Comparison of ENCODE assay signal across 22 mouse cellular contexts in the genomic region with DNA sequence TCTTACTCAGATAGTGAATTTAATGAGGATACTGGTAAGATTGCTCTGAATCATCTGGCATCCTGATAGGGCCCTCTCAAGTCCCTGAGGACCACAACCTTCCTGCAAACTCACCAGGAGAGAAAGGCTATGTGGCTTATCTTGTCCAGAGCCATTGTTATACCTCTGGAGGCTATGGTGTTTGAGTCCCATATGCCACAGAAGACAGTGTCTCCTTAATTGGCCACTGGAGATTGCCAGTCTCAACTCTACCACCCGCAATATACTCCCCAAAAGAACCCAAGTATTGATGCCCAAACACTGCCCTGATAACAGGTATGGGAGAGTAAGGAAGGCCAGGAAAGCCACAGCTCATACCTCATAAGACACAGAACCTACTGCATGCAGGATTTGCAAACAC. TPM values are rescaled to one million over a fixed set of nuclear protein-coding genes. Genes with fewer than 3 reads are reported as not detected.
DNase-seq lines count a peak whose midpoint lies in the region.
"Had no signal": no experiment of that assay in that cellular context is flagged by ENCODE, and none has a peak within 500 bp of the region (broad histone marks: within the 10 kb centered on the region; RNA-seq: fewer than 3 reads in every experiment).

TSS of gene Olfr1410 (plus strand) at position 301 of the 400 bp plus-strand sequence.

- no peaks in the 10 kb centered on the region for H3K36me3 ChIP-seq in heart, embryonic 10.5 days
- H3K36me3 ChIP-seq: G1E had no signal

- no peaks in the 10 kb centered on the region for H3K4me1 ChIP-seq in heart, embryonic 10.5 days

- no peaks in the 10 kb centered on the region for H3K9me3 ChIP-seq in heart, embryonic 10.5 days
- H3K9me3 ChIP-seq: G1E had no signal

- DNase-seq in heart, embryonic 10.5 days (ENCODE audit: low spot score), result peak; percentile 51
- DNase-seq in heart, adult 18-20 months, result no peak
- DNase-seq: adrenal gland, adult 2 months; adrenal gland, adult 8-10 months; adrenal gland, postnatal 10 days; adrenal gland, postnatal 14 days; adrenal gland, postnatal 25 days; adrenal gland, postnatal 36 days; B cell, adult 2 months; cerebellum, adult 11 months; cerebellum, adult 11-12 months; cerebellum, adult 18-20 months; cerebellum, adult 2 months had no signal

- H3K27me3 ChIP-seq in heart, embryonic 10.5 days (ENCODE audit: insufficient read depth, poor library complexity, severe bottlenecking), result 0 out of 2 replicates have a peak, but pooled peaks cover 4% of the 10 kb centered on the region

- no peak within 1 kb of the TSS for H3K4me3 ChIP-seq in heart, embryonic 10.5 days

- no peak within 1 kb of the TSS for H3K27ac ChIP-seq in heart, embryonic 10.5 days

- 82% methylated on average over 1 of the region's 1 CpGs for WGBS in heart, embryonic 10.5 days

RNA-seq across cellular contexts. Expression of gene Olfr1410, which starts in this region (rescaled TPM):
- polyA plus RNA-seq in heart, embryonic 10.5 days (2016; fragmentation: Nextera tagmentation; extraction: Ambion mirVana), result not detected in 2 replicates
- not detected for total RNA-seq in heart, adult 18-20 months (2021)
- total RNA-seq: adrenal gland, adult 18-20 months; adrenal gland, adult 2 months; adrenal gland, adult 8-10 months; adrenal gland, postnatal 10 days; adrenal gland, postnatal 14 days; adrenal gland, postnatal 25 days; adrenal gland, postnatal 36 days; adrenal gland, postnatal 4 days; MEL had no signal
- polyA plus RNA-seq: activated CD4-positive, CD25-positive, alpha-beta regulatory T cell, adult 4 months; adrenal gland, adult 2 months; brain, embryonic 14.5 days; C2C12; CD4-positive, CD25-positive, alpha-beta regulatory T cell, adult 4 months; cerebellum, adult 2 months; G1E; Patski had no signal

Comparison
In these comparisons a context has a peak if more than half of its experiments do, and no peak if none do; other contexts are left out.
1. Peak in DNase-seq in heart, embryonic 10.5 days; RNA of the gene not detected or under 1 TPM.